ENCODE assay signal across 9 mouse cellular contexts in genomic region chr13:44228540-44229135, GRCm38 (mm10).
A peak's percentile ranks its signal among the peaks of the same experiment; 100 is the strongest.
DNase-seq lines count a peak whose midpoint lies in the region; ATAC-seq lines count a peak whose summit lies in the region.
"Had no signal": no experiment of that assay in that cellular context is flagged by ENCODE, and none has a peak within 500 bp of the region (broad histone marks: within the 10 kb centered on the region; RNA-seq: fewer than 3 reads in every experiment).

No protein-coding gene starts in this region.

- peak; percentile 25; the same call in 1 of the 2 replicates for ATAC-seq in forebrain, embryonic 12.5 days (ENCODE audit: low FRiP score)
- ATAC-seq in limb, embryonic 15.5 days (ENCODE audit: insufficient number of reproducible peaks, low FRiP score, low TSS enrichment, low read depth), result no peak
- no peak for ATAC-seq in stomach, embryonic 14.5 days (ENCODE audit: insufficient number of reproducible peaks, insufficient read depth, low FRiP score, low read depth)

- H3K27ac ChIP-seq in forebrain, embryonic 12.5 days, result peak overlapping the region; percentile 16; the same call in 1 of the 2 replicates
- H3K27ac ChIP-seq in limb, embryonic 15.5 days, result 0 out of 2 replicates have a peak overlapping the region, but pooled peaks have one; percentile 54
- no peak overlapping the region for H3K27ac ChIP-seq in stomach, embryonic 14.5 days (ENCODE audit: low read length)

- DNase-seq in adrenal gland, adult (ENCODE audit: inconsistent age in 2 of 2, low spot score in 1 of 2), result peak; percentile 10 to 62
- DNase-seq in adrenal gland, postnatal 25 days, result no peak
- DNase-seq in heart, postnatal 36 days, result peak; percentile 49 to 71
- DNase-seq in left cerebral cortex, adult 8-10 months (ENCODE audit: low spot score in 2 of 2), result no peak
- DNase-seq in right cerebral cortex, postnatal 36 days (ENCODE audit: low spot score in 2 of 2), result no peak

- H3K4me1 ChIP-seq in forebrain, embryonic 12.5 days, result peaks cover 58% of the 10 kb centered on the region
- H3K4me1 ChIP-seq in limb, embryonic 15.5 days, result peaks cover 36% of the 10 kb centered on the region
- H3K4me1 ChIP-seq in stomach, embryonic 14.5 days (ENCODE audit: control insufficient read depth, insufficient read depth, low read length), result peaks cover 21% of the 10 kb centered on the region

- no peaks in the 10 kb centered on the region for H3K36me3 ChIP-seq in forebrain, embryonic 12.5 days (replicated peaks)
- H3K36me3 ChIP-seq in limb, embryonic 15.5 days, result no peaks in the 10 kb centered on the region
- H3K36me3 ChIP-seq in stomach, embryonic 14.5 days (ENCODE audit: control insufficient read depth, insufficient read depth, low read length), result no peaks in the 10 kb centered on the region

- H3K27me3 ChIP-seq in forebrain, embryonic 12.5 days, result peaks cover 42% of the 10 kb centered on the region
- H3K27me3 ChIP-seq in limb, embryonic 15.5 days, result no peaks in the 10 kb centered on the region
- no peaks in the 10 kb centered on the region for H3K27me3 ChIP-seq in stomach, embryonic 14.5 days (ENCODE audit: control insufficient read depth, insufficient read depth, low read length)

- WGBS in forebrain, embryonic 12.5 days, result 4% methylated on average over 16 of the region's 16 CpGs
- whole genome bisulfite sequencing in limb, embryonic 15.5 days, result 7% methylated on average over 16 of the region's 16 CpGs
- 14% methylated on average over 16 of the region's 16 CpGs for WGBS in stomach, embryonic 14.5 days

- H3K4me3 ChIP-seq in forebrain, embryonic 12.5 days (replicated peaks), result no peak overlapping the region
- H3K4me3 ChIP-seq in limb, embryonic 15.5 days, result no peak overlapping the region
- no peak overlapping the region for H3K4me3 ChIP-seq in stomach, embryonic 14.5 days (ENCODE audit: low read depth, low read length)
- H3K4me3 ChIP-seq: megakaryocyte, embryonic 14.5 days had no signal

- peak overlapping the region; percentile 19 for H3K4me2 ChIP-seq in forebrain, embryonic 12.5 days
- peak overlapping the region; percentile 21 for H3K4me2 ChIP-seq in limb, embryonic 15.5 days
- peak overlapping the region; percentile 19 for H3K4me2 ChIP-seq in stomach, embryonic 14.5 days (replicated peaks; ENCODE audit: low read depth, low read length)

- intact Hi-C loops in heart, postnatal 36 days (cut with DNase I), result loop anchor here (2.0 to 5.0 kb wide), 3 partner anchors 54 to 504 kb away; no protein-coding TSS in a partner anchor

- H3K9me3 ChIP-seq in forebrain, embryonic 12.5 days, result peaks cover 16% of the 10 kb centered on the region
- H3K9me3 ChIP-seq in limb, embryonic 15.5 days, result no peaks in the 10 kb centered on the region
- peaks cover 8% of the 10 kb centered on the region; the same call in 1 of the 2 replicates for H3K9me3 ChIP-seq in stomach, embryonic 14.5 days (ENCODE audit: control insufficient read depth, low read depth, low read length)

- no peak overlapping the region for H3K9ac ChIP-seq in forebrain, embryonic 12.5 days
- H3K9ac ChIP-seq in limb, embryonic 15.5 days, result no peak overlapping the region
- H3K9ac ChIP-seq in stomach, embryonic 14.5 days (replicated peaks; ENCODE audit: low read depth, low read length), result no peak overlapping the region

Comparison
In these comparisons a context has a peak if more than half of its experiments do, and no peak if none do; other contexts are left out.
1. DNase-seq: peak in adrenal gland, adult (2 of 2) and heart, postnatal 36 days (2 of 2); none in adrenal gland, postnatal 25 days (single experiment), left cerebral cortex, adult 8-10 months (0 of 2) and right cerebral cortex, postnatal 36 days (0 of 2).
2. Peak in every context shown above with its lines, with median percentiles within 50 percentile points of each other: H3K4me2 ChIP-seq.